Mouse (Mus musculus) thymus, postnatal 0 days (tissue): ENCODE data around the gene Galnt16. TPM values are rescaled to one million over a fixed set of nuclear protein-coding genes. Genes with fewer than 3 reads are reported as not detected.

Source experiments
- DNase-seq: peaks from one replicate; pipeline ENCODE4 v3.0.0-alpha.2; 2015; ENCODE audit warnings: low spot score
- polyA plus RNA-seq: library from polyadenylated mRNA; unstranded; fragments of >200 nt; fragmentation: Nextera tagmentation; extraction: Ambion mirVana; gene quantifications from 2 replicates; pipeline ENCODE4 v1.2.1, GENCODE M21; 2015

Galnt16 gene
- 2.2 and 2.4 TPM in 2 replicates for polyA plus RNA-seq

DNA sequence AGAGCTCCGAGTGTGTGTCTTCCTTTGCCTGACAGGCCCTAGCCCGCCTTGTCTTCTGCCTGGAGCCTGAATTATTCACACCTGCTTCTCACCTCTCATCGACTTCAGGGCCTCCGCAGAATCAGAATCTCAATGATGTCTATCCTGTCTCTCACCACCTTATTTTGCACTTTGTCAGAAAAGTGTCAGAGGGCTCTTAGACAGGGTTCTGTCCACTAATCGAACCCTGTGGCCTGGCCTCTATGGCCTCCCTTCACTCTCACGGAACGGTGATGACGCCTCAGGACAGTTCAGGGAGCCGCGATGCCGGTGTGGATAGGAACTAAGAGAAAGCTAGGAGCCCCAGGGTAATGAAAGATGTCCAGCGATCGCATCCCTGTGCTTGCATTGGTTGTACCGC, at the start of gene Galnt16:
Gene Galnt16, plus strand, starts transcription at position 301 of the 400 bp plus-strand sequence.
- DNase-seq: no peak

GRCm38 (mm10) chr12:80470206-80470605, 47.9 kb upstream of the Galnt16 start:
- no peak for DNase-seq

GRCm38 (mm10) chr12:80471926-80472325, 46.2 kb upstream of the Galnt16 start:
- DNase-seq: no peak

DNA sequence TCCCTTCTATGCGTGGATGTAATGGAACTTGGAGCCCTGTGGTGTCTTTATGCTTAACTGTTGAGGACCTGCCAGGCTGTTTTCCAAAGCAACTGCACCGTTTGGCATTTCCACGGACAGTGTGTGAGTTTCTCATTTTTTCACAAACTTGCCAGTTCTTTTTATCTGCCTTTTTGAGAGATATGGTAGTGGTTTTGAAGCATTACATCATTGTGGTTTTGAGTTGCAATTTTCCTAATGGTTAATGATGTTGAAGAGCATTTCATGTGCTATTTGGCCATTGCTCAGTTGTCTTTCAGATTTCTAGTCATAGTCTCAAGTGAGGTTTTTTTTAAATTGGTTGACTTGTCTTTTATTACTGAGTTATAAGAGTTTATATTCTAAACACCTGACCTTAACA, 44.3 kb upstream of the Galnt16 start:
- DNase-seq: no peak

DNA sequence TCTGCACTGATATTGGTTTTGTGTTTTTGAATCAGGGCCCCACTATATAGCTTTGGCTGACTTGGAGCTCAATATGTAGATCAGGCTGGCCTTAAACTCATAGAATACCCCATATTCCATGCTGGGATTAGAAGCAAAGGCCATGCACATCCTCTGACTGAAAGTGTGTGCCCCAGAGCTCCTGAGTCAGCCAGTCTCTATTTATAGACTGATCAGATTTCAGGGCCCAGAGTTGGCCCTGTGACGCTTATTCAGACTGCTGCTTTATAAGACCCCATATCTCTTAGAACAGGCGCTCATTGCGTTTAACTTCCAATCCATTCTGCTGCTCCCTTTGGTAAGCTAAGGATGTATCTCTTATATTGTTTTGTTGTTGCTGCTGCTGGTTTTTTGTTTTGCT, 38.1 kb upstream of the Galnt16 start:
- DNase-seq: no peak

DNA sequence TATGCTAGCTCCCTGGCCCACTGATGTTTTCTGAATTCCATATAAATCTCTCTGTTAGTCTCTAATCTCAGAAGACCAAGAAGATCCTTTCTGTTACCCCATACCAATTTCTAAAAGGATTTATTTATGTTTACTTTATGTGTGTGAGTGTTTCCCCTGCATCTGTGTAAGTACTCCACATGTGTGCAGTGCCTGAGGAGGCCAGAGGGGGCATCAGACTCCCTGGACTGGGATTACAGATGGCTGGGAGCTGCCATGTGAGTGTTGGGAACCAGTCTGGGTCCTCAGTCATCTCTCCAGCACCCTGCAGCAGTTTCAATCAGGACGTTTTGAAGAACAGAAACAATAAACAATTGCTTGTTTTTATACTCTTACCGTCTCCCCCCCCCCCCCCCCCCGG, 34.7 kb upstream of the Galnt16 start:
- no peak for DNase-seq

- no peak for DNase-seq
Measured at GRCm38 (mm10) chr12:80493311-80493710, 24.8 kb upstream of the Galnt16 start.

GRCm38 (mm10) chr12:80495691-80496090, 22.4 kb upstream of the Galnt16 start:
- no peak for DNase-seq

GRCm38 (mm10) chr12:80498356-80498755, 19.7 kb upstream of the Galnt16 start:
- no peak for DNase-seq

DNA sequence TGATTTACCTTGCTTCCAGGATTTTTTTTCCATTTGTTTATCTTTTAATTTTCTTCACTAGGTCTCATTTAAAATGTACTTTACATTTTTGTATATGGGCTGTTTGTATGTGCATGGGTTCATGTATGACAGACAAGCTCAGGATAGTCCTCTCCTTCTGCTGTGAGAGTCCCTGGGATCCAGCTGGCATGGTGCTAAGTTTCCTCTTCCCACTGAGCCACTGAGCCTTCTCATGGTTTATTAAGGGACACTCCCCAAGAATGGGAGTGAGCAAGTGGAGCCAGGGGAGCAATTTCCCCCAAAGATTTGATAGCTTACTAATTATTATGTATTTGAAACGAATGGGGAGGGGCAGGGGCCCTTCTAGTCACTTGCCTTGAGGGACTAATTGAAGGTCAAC, 17.6 kb upstream of the Galnt16 start:
- no peak for DNase-seq

GRCm38 (mm10) chr12:80504718-80505117, 13.4 kb upstream of the Galnt16 start:
- no peak for DNase-seq

- no peak for DNase-seq
Measured at GRCm38 (mm10) chr12:80507041-80507745, 10.9 kb upstream of the Galnt16 start.

DNA sequence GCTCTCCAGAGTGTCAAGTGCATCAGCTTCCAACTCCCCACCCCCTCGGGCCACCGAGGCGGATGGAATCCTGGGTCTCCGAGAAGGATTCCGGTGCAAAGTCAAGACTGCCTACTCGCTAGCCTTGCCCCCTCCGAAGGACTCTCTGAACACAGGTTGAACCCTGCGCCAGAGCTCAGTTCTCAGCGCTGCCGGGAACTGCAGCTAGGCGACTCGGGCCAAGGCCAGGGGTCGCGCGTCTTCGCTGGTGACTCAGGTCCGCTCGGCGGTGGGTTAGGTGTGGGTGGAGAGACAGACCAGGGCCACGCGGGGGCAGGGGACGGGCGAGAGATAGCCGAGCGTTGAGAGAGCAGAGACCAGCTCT, 298 bp downstream of the Galnt16 start:
- no peak for DNase-seq

GRCm38 (mm10) chr12:80518757-80519620, 912 bp downstream of the Galnt16 start:
- DNase-seq: no peak

DNA sequence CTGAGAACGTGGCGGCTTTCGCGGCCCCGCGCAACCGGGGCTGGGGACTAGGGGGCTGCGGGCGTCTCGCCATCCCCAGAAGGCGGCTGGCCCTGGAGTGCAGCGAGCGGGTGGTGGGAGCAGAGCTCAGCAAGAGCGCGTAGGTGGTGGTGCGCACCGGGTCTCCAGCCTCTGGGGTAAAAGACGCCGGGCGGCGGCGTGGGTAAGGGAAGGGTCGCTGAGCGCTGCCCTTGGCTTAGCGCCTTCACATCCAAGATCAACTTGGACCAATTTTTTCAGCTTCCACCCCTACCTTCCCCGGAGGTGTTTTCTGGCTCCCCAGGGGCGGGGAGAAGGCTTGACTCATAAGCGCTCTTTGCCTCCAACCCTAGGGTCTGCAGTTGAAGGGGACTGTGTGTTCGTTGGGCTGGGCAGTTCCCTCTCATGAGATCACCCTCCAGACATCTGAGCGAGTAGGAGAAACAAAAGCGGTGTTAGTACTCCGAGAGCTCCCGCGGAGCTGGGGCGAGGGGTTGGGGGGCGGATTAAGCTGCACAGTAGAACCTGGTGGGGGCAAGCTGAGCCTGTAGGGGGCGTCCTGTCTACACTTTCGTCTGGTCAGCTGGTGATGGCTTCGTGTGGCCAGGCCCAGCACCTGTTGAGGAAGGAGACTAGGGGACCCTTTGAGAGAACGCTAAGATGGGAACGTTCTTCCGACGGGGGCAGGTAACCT, 1.7 kb downstream of the Galnt16 start:
- no peak for DNase-seq

DNA sequence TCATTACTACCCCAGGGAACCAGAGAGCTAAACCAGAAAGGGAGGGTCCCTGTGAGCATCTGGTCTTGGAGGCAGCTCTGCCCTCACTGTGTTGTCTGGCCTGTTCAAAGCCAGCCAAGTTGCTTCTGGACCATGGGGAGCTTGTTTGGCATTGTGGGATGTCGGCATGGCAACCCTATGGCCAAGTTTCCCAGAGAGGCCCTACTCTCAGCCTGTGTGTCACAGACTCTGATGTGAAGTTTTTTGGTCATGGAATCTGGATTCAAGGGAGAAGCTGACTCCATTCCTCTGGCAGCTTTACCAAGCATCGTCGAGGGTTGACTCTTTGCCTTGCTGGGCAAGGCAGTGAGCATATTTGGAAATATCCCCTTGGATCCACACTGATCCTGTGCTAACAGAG, 3.9 kb downstream of the Galnt16 start:
- no peak for DNase-seq

DNA sequence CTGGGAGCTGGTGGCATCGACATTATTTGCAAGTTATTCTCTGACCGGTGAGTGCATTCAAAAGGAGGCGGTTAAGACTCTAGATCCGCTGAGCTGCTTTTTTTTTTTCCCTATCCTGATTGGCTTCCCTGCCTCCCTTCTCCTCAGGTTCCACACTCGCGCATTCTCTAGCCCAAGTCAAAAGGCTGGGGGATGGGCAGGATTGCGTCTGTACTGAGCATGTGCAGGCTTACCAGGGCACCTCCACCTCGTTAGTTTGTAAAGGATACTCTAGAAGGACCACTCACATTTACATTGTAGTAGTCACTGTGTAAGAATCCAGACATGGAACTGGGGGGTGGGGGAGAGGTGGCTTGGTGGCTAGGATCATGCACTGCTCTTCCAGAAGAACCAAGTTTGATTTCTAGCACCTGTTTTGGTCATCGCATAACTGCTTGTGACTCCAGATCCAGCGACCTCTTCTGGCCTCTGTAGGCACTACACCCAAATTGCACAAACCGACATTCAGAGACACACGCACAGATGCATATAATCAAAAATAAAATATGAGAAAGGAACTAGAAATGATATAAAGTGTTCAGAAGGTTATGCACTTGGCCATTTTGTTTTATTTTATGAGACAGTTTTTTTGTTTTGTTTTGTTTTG, 6.3 kb downstream of the Galnt16 start:
- no peak for DNase-seq

DNA sequence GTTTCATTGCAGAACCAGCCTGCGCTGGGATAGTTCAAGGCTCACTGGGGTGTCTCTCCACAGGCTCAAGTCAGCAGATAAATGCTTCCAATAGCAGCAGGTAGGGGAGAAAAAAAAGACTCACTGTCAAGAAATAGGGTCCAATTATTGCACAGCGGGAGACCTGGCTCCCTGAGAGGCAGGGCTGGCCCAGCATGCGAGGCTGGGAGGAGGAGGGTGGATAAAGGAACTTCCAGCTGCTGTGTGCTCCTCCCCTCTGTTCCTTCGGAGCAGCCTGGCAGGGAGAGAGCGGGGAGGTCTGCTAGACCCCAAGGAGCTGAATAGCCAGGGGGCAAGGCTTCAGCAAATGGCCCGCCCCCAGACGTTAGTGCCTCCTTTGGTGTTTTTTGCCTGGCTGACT, 7.4 kb downstream of the Galnt16 start:
- DNase-seq: no peak

- DNase-seq: no peak
Measured at GRCm38 (mm10) chr12:80526511-80526910, 8.4 kb downstream of the Galnt16 start.

DNA sequence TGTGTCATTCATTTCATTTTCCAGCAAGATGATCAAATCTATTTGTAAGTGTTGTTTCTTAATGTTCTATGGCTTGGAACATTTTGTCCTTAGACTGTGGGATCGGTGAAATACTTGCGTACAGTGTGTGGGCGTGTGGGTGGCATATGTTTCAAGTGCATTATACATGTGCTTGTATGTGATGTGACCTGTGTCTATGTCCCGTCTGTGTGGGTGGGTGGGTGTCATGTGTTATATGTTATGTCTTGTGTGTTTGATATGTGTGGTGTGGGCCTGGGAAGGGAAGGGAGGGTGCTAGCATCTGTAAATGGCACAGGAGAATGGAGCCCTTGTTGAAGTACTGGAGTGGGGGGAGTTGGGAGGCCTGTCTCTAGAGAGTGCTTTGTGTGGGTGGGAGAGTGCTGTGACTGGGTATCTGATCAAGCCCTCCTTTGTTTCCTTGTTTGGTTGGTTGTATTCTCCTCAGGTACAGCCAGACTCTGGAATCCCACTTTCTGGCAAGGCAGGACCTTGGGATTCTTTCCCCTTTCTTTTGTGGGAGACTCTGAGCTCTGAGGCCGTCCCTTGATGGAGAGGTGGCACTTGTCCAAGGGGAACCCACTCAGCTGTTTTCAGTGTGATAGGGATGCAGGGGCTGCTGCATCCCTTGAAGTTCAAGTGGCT, 9.8 kb downstream of the Galnt16 start:
- DNase-seq: no peak

DNA sequence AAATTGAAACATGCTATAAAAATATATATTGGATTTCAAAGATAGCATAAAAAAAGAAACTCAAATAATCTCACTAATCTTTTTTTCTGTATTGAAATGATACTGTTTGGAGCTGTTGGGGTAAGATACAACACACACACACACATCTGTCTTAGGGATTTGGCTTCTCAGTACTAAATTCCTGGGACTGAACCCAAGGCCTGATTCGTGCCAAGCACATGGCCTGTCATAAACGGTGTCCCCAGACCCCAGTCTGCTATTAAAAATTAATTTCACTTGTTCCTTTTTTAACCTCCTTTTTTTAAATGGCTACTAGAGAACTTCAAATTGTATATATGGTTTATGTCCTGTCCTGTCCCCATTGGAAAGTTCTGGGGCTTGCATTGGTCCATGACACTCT, 12.0 kb downstream of the Galnt16 start:
- no peak for DNase-seq
